Mouse (Mus musculus) liver, adult 2 months (tissue): ENCODE measurements around the gene Ltbp1. TPM values are rescaled to one million over a fixed set of nuclear protein-coding genes. Genes with fewer than 3 reads are reported as not detected.

Experiments used
- DNase-seq: peaks from one replicate; pipeline ENCODE4 v3.0.0-alpha.2; 2011; ENCODE audit warnings: low read depth, low spot score; ENCODE audit errors: extremely low read depth
- H3K27ac ChIP-seq: fragments of 200-500 bp; replicated peaks from 2 replicates; pipeline ENCODE4 v1.5.1; 2012; ENCODE audit warnings: low read depth, mild to moderate bottlenecking, control low read depth, inconsistent platforms, low read length; ENCODE audit not compliant: insufficient read depth
- H3K27me3 ChIP-seq: fragments of 200-500 bp; 2 replicates; pipeline ENCODE4 v1.6.1; 2012; ENCODE audit warnings: mild to moderate bottlenecking, moderate library complexity, low read length, inconsistent platforms; ENCODE audit not compliant: control insufficient read depth, insufficient read depth
- H3K36me3 ChIP-seq: fragments of 200-500 bp; 2 replicates; pipeline ENCODE4 v1.6.1; 2012; ENCODE audit warnings: low read length, inconsistent platforms; ENCODE audit not compliant: control insufficient read depth, insufficient read depth
- H3K4me1 ChIP-seq: fragments of 200-500 bp; 2 replicates; pipeline ENCODE4 v1.6.1; 2011; ENCODE audit warnings: low read length; ENCODE audit not compliant: control insufficient read depth, insufficient read depth
- H3K4me3 ChIP-seq: fragments of 200-500 bp; 2 replicates; pipeline ENCODE4 v1.5.1; 2011; ENCODE audit warnings: low read depth, mild to moderate bottlenecking, control low read depth, low read length, moderate library complexity; ENCODE audit not compliant: insufficient read depth
- H3K79me2 ChIP-seq: fragments of 200-500 bp; 2 replicates; pipeline ENCODE4 v1.6.1; 2012; ENCODE audit warnings: inconsistent platforms, mild to moderate bottlenecking, low read length, moderate library complexity; ENCODE audit not compliant: control insufficient read depth, insufficient read depth
- H3K9ac ChIP-seq: fragments of 200-500 bp; 2 replicates; pipeline ENCODE4 v1.6.1; 2012; ENCODE audit warnings: low read depth, mild to moderate bottlenecking, control low read depth, inconsistent platforms, low read length
- CTCF ChIP-seq: fragments of 200-500 bp; IDR thresholded peaks from 2 replicates; pipeline ENCODE4 v1.5.1; 2011; ENCODE audit warnings: low read depth, low read length, control low read depth
- POLR2A ChIP-seq: fragments of 200-500 bp; IDR thresholded peaks from 2 replicates; pipeline ENCODE4 v1.6.1; 2011; ENCODE audit warnings: low read length, control low read depth; ENCODE audit not compliant: insufficient read depth; ENCODE audit errors: extremely low read depth
- WGBS: fragments of 180-500 bp; shearing (Covaris S2); methylation state at CpG from one replicate; pipeline ENCODE4 v1.1.7; 2018; 5-methylcytosine and 5-hydroxymethylcytosine counted together
- polyA plus RNA-seq: library from polyadenylated mRNA; depleted of rRNA; stranded (reverse); fragments of >200 nt; gene quantifications from 2 replicates; pipeline ENCODE4 v1.2.3, GENCODE M21; 2012
- total RNA-seq: library from RNA; depleted of rRNA; stranded (reverse); fragments of >200 nt; gene quantifications from 2 replicates; pipeline ENCODE4 v1.2.3, GENCODE M21; 2014

Gene Ltbp1
- total and polyA plus RNA-seq, 2 experiments, result 1.1 to 1.5 TPM

- H3K79me2 ChIP-seq, result no peaks in the 10 kb centered on the region
- no peaks in the 10 kb centered on the region for H3K4me1 ChIP-seq
- 82% methylated on average over 14 of the region's 14 CpGs for WGBS
- H3K27ac ChIP-seq, result no peak overlapping the region
- TF ChIP-seq POLR2A, result no peak
- TF ChIP-seq CTCF, result no peak
- no peaks in the 10 kb centered on the region for H3K27me3 ChIP-seq
- H3K36me3 ChIP-seq, result no peaks in the 10 kb centered on the region
- no peak overlapping the region for H3K4me3 ChIP-seq
- DNase-seq, result no peak
- H3K9ac ChIP-seq, result no peak overlapping the region
Observed at GRCm38 (mm10) chr17:75033356-75033755, 28.0 kb downstream of the Ltbp1 start.

DNA sequence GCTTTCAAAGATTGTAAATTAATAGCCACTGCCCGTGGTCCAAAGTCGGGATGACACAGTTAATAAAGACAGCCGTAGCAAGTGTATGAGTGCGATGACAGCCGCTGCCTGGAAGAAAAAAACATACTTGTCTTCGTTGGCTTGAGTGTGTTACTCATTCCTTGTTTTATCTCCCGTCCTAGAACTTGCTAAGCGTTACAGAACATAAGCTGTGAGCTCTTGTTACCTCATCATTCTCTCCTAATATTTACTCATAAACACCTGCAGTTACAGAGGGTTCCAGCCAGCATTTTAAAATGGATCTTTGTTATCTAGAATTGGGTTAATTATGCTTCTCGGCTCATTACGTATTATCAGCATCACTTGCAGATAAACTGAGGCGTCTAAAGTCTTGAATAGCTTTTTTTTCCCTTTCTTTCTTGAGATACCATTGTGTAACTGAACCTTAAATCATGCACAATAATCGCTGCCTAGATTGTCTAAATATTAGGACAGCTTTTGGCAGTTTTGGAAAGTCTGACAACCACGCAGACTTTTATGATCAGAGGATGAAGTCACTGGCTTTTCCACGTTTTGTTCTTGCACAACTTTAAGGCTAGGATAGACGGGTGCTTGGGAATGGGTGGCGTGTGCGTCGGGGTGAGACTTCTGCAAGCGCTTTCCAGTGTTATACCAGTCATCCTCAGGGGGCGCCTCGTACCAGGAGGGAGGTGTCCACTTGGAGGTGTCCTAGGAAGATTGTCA is 28.7 kb downstream of the Ltbp1 start:
- no peaks in the 10 kb centered on the region for H3K79me2 ChIP-seq
- TF ChIP-seq CTCF (no peak), POLR2A (no peak)
- DNase-seq, result no peak
- no peaks in the 10 kb centered on the region for H3K4me1 ChIP-seq
- H3K27ac ChIP-seq, result no peak overlapping the region
- H3K4me3 ChIP-seq, result no peak overlapping the region
- WGBS, result 83% methylated on average over 21 of the region's 21 CpGs
- no peaks in the 10 kb centered on the region for H3K27me3 ChIP-seq
- H3K9ac ChIP-seq, result no peak overlapping the region
- H3K36me3 ChIP-seq, result no peaks in the 10 kb centered on the region

GRCm38 (mm10) chr17:75036881-75037280 is 31.5 kb downstream of the Ltbp1 start:
- TF ChIP-seq POLR2A (no peak), CTCF (no peak)
- DNase-seq, result no peak
- Histone ChIP-seq H3K79me2 (no peaks in the 10 kb centered on the region), H3K4me3 (no peak overlapping the region), H3K4me1 (no peaks in the 10 kb centered on the region), H3K36me3 (no peaks in the 10 kb centered on the region), H3K27me3 (no peaks in the 10 kb centered on the region), H3K9ac (no peak overlapping the region), H3K27ac (no peak overlapping the region)
- WGBS, result 67% methylated on average over 6 of the region's 6 CpGs

- WGBS, result 78% methylated on average over 4 of the region's 4 CpGs
- Histone ChIP-seq H3K27me3 (no peaks in the 10 kb centered on the region), H3K36me3 (no peaks in the 10 kb centered on the region), H3K4me1 (no peaks in the 10 kb centered on the region), H3K9ac (no peak overlapping the region), H3K79me2 (no peaks in the 10 kb centered on the region), H3K4me3 (no peak overlapping the region), H3K27ac (no peak overlapping the region)
- no peak for DNase-seq
- no peak for TF ChIP-seq POLR2A
- TF ChIP-seq CTCF, result no peak
Observed at GRCm38 (mm10) chr17:75039017-75039416, 33.6 kb downstream of the Ltbp1 start.

GRCm38 (mm10) chr17:75049366-75049969 is 44.1 kb downstream of the Ltbp1 start:
- H3K27ac ChIP-seq, result no peak overlapping the region
- H3K79me2 ChIP-seq, result no peaks in the 10 kb centered on the region
- 76% methylated on average over 8 of the region's 8 CpGs for WGBS
- TF ChIP-seq POLR2A, result no peak
- no peak for TF ChIP-seq CTCF
- no peak overlapping the region for H3K4me3 ChIP-seq
- H3K27me3 ChIP-seq, result no peaks in the 10 kb centered on the region
- H3K9ac ChIP-seq, result no peak overlapping the region
- H3K36me3 ChIP-seq, result no peaks in the 10 kb centered on the region
- no peak for DNase-seq
- H3K4me1 ChIP-seq, result no peaks in the 10 kb centered on the region

- Histone ChIP-seq H3K9ac (no peak overlapping the region), H3K79me2 (no peaks in the 10 kb centered on the region), H3K27ac (no peak overlapping the region), H3K36me3 (no peaks in the 10 kb centered on the region), H3K4me3 (no peak overlapping the region), H3K27me3 (no peaks in the 10 kb centered on the region), H3K4me1 (no peaks in the 10 kb centered on the region)
- no peak for TF ChIP-seq CTCF
- no peak for TF ChIP-seq POLR2A
- 85% methylated on average over 8 of the region's 8 CpGs for WGBS
- no peak for DNase-seq
Observed at GRCm38 (mm10) chr17:75051440-75051925, 46.1 kb downstream of the Ltbp1 start.
